Mouse (Mus musculus) adrenal gland, postnatal 4 days (tissue): Measurements from ENCODE around the gene Gabrb3. TPM values are rescaled to one million over a fixed set of nuclear protein-coding genes. Genes with fewer than 3 reads are reported as not detected.

ENCODE experiments used
- DNase-seq, 2 experiments: peaks; one replicate each; pipeline ENCODE4 v3.0.0; 2021 to 2022; ENCODE audit warnings: low spot score in 2 of 2, mixed read lengths in 2 of 2
- total RNA-seq, 2 experiments: library from RNA; stranded (reverse); gene quantifications; 2 replicates each; pipeline ENCODE4 v1.2.3; 2021

The Gabrb3 gene
- total RNA-seq, 2 experiments from 2014 or later, result 11.4 to 14.8 TPM

GRCm38 (mm10) chr7:57529451-57529850 lies 110.0 kb downstream of the Gabrb3 start:
- no peak for DNase-seq

- DNase-seq, result no peak
These were observed 110.5 kb downstream of the Gabrb3 start for GRCm38 (mm10) chr7:57529954-57530353.

- DNase-seq, result no peak
These were observed 113.2 kb downstream of the Gabrb3 start for GRCm38 (mm10) chr7:57532676-57533075.

- no peak for DNase-seq
These were observed 119.1 kb downstream of the Gabrb3 start for GRCm38 (mm10) chr7:57538565-57538964.

GRCm38 (mm10) chr7:57560732-57561436 lies 141.4 kb downstream of the Gabrb3 start:
- DNase-seq, result no peak

- no peak for DNase-seq
These were observed 144.9 kb downstream of the Gabrb3 start for GRCm38 (mm10) chr7:57564403-57564802.

- peak; percentile 40 to 50 for DNase-seq
These were observed 171.2 kb downstream of the Gabrb3 start for GRCm38 (mm10) chr7:57590451-57591248.

- no peak for DNase-seq
These were observed 171.7 kb downstream of the Gabrb3 start for GRCm38 (mm10) chr7:57591249-57591577.

GRCm38 (mm10) chr7:57591578-57592431 lies 172.3 kb downstream of the Gabrb3 start:
- peak; percentile 31 to 36 for DNase-seq

- DNase-seq, result no peak
These were observed 177.8 kb downstream of the Gabrb3 start for GRCm38 (mm10) chr7:57597341-57597740.

- no peak for DNase-seq
These were observed 199.2 kb downstream of the Gabrb3 start for GRCm38 (mm10) chr7:57618697-57619096.

- DNase-seq, result no peak
These were observed 200.5 kb downstream of the Gabrb3 start for GRCm38 (mm10) chr7:57620036-57620435.

GRCm38 (mm10) chr7:57623718-57624117 lies 204.2 kb downstream of the Gabrb3 start:
- no peak for DNase-seq

GRCm38 (mm10) chr7:57635026-57635425 lies 215.5 kb downstream of the Gabrb3 start:
- DNase-seq, result no peak

GRCm38 (mm10) chr7:57635687-57636086 lies 216.2 kb downstream of the Gabrb3 start:
- DNase-seq, result no peak

- DNase-seq, result no peak
These were observed 221.3 kb downstream of the Gabrb3 start for GRCm38 (mm10) chr7:57640796-57641195.

- no peak for DNase-seq
These were observed 227.9 kb downstream of the Gabrb3 start for GRCm38 (mm10) chr7:57647345-57647744.

GRCm38 (mm10) chr7:57648136-57648755 lies 228.8 kb downstream of the Gabrb3 start:
- no peak for DNase-seq

- no peak for DNase-seq
These were observed 257.9 kb downstream of the Gabrb3 start for GRCm38 (mm10) chr7:57677352-57677751.

GRCm38 (mm10) chr7:57689836-57690235 lies 270.3 kb downstream of the Gabrb3 start:
- DNase-seq, result no peak

GRCm38 (mm10) chr7:57700370-57700769 lies 280.9 kb downstream of the Gabrb3 start:
- peak in 1 of 2 experiments; percentile 17 for DNase-seq
